Mouse (Mus musculus) limb, embryonic 13.5 days (tissue): ENCODE results near the gene Sema6d. TPM values are rescaled to one million over a fixed set of nuclear protein-coding genes. Genes with fewer than 3 reads are reported as not detected.

Experiments
- ATAC-seq: fragments of 200-750 bp; cut with Nextera tagmentation; 2 replicates; pipeline ENCODE4 v1.8.0; 2017; ENCODE audit warnings: low read depth, moderate number of reproducible peaks, moderate TSS enrichment; ENCODE audit not compliant: low FRiP score
- H3K27ac ChIP-seq: fragments of 300-500 bp; sonication (generic); 2 replicates; pipeline ENCODE4 v1.5.1; 2015; ENCODE audit warnings: inconsistent platforms, mild to moderate bottlenecking, moderate library complexity
- H3K27me3 ChIP-seq: fragments of 300-500 bp; sonication (generic); 2 replicates; pipeline ENCODE4 v1.6.1; 2015; ENCODE audit warnings: mild to moderate bottlenecking, inconsistent platforms
- H3K36me3 ChIP-seq: fragments of 300-500 bp; sonication (generic); 2 replicates; pipeline ENCODE4 v1.6.1; 2015; ENCODE audit warnings: inconsistent platforms, mild to moderate bottlenecking, moderate library complexity
- H3K4me1 ChIP-seq: fragments of 300-500 bp; sonication (generic); 2 replicates; pipeline ENCODE4 v1.6.1; 2015; ENCODE audit warnings: inconsistent platforms
- H3K4me2 ChIP-seq: fragments of 300-500 bp; sonication (generic); replicated peaks from 2 replicates; pipeline ENCODE4 v1.6.1; 2015; ENCODE audit warnings: inconsistent platforms, mild to moderate bottlenecking, moderate library complexity
- H3K4me3 ChIP-seq: fragments of 300-500 bp; sonication (generic); 2 replicates; pipeline ENCODE4 v1.5.1; 2015; ENCODE audit warnings: moderate library complexity, mild to moderate bottlenecking, inconsistent platforms
- H3K9ac ChIP-seq: fragments of 300-500 bp; sonication (generic); 2 replicates; pipeline ENCODE4 v1.6.1; 2015; ENCODE audit warnings: mild to moderate bottlenecking, inconsistent platforms
- H3K9me3 ChIP-seq: fragments of 300-500 bp; sonication (generic); 2 replicates; pipeline ENCODE4 v1.6.1; 2016; ENCODE audit warnings: inconsistent platforms
- WGBS: fragments of 180-500 bp; shearing (Covaris S2); methylation state at CpG from one replicate; pipeline ENCODE4 v1.1.7; 2015; 5-methylcytosine and 5-hydroxymethylcytosine counted together
- polyA plus RNA-seq: library from polyadenylated mRNA; unstranded; fragments of >200 nt; fragmentation: Nextera tagmentation; extraction: Ambion mirVana; gene quantifications from 2 replicates; pipeline ENCODE4 v1.2.1, GENCODE M21; 2015

The Sema6d gene
- polyA plus RNA-seq, 1 experiment from 2014 or later: 9.4 TPM

DNA sequence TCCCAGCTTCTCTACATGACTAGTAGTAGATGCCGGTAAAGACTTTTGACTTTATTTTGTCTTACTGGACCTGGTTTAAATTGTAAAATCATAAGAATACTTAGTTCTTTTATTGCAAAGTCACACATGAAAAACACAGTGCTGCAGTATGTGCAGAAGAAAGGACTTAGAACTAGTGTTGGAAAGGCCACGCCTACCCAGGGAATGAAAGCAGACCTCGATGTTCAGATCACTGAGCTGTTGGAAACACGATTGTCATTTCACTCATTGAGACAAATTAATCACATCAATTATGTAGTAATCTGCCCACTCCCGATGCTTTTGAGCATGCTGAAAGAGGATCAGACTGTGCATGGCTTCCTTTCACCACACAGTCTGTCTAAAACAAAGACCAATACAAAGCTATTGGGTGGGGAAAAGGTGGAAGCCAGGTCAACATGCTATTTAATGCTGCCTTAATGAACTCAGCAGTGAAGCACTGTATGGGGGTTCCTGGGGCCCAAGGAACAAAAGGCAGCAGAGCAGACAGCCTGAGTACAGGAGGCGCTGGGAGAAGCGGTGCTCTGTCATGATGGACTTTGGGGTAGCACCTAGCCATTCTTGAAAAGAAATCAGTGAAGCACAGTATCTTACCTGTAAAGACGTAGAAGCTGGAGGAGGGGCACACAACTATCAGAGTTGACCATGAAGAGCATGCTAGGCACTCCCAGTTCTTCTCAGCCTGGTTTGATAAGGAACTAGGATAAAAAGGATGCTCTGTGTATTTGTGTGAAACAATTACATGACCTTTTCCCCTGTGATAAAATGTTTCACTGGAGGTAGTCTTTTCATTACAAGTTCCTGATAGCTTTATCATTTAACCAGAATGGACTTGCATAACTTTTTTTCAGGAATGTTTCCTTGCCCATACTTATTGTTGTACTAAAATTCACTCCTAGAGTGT lies 375.5 kb downstream of the Sema6d start:
- H3K27ac ChIP-seq: no peak overlapping the region
- no peaks in the 10 kb centered on the region for H3K36me3 ChIP-seq
- H3K9me3 ChIP-seq: no peaks in the 10 kb centered on the region
- H3K4me2 ChIP-seq: no peak overlapping the region
- no peaks in the 10 kb centered on the region for H3K27me3 ChIP-seq
- H3K4me3 ChIP-seq: no peak overlapping the region
- ATAC-seq: no peak
- H3K4me1 ChIP-seq: peaks cover 14% of the 10 kb centered on the region
- no peak overlapping the region for H3K9ac ChIP-seq
- 83% methylated on average over 8 of the region's 8 CpGs for WGBS

DNA sequence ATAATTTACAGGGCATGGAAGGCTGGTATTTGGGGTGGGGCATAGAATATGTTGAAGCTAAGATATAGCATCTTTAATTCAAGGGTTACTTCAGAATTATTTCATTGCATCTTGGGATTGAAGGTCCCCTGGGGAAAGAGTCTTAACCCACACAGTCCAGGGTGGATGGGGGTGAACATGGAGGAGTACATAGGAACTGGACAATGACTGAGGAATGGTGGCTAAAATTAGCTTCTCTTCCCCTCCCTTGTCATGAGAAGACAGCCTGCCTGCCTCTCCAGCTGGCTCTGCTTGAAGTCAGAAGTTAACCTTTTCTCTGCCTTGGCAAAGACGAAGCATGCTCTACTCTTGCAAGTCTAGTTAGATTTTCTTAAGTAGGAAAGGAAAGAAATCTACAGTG lies 377.7 kb downstream of the Sema6d start:
- Histone ChIP-seq H3K4me2 (no peak overlapping the region), H3K27me3 (no peaks in the 10 kb centered on the region), H3K36me3 (no peaks in the 10 kb centered on the region), H3K4me3 (no peak overlapping the region), H3K9ac (no peak overlapping the region), H3K4me1 (no peaks in the 10 kb centered on the region), H3K27ac (no peak overlapping the region), H3K9me3 (no peaks in the 10 kb centered on the region)
- ATAC-seq: no peak
- 65% methylated on average over 1 of the region's 1 CpGs for WGBS

DNA sequence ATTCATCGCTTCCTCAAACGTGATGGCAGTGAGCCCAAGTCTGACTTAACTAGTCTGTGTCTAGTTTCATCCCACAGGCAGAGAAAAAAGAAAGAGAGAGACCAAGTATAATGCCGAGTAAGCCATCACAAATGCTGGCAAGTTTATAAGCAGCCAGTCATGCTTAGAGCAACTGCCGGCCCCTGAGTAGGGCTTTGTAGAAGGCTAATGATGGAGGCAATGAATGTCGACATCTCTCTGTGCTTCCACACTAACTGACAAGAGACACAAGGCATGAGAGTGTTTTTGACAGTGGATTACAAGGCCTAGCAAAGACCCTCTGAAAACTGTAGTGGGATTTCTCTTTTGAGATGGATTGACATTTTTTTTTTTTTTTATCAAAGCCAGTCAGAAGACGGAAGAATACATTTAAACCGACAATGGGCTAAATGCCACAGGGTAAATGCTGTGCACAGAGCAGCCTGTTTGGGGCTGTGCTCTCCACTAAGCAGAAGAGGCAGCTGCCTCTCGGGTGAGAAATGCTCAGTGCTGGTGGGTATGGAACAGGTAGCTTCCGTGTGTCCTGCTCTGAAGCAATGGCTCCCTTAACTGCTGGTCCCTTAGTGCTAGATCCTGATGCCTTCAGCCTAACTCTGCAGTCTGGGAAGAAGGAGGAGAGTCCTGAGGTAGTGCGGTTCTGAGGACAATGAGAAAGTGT lies 380.7 kb downstream of the Sema6d start:
- H3K36me3 ChIP-seq: no peaks in the 10 kb centered on the region
- no peaks in the 10 kb centered on the region for H3K9me3 ChIP-seq
- no peaks in the 10 kb centered on the region for H3K27me3 ChIP-seq
- no peak overlapping the region for H3K27ac ChIP-seq
- H3K4me3 ChIP-seq: no peak overlapping the region
- H3K9ac ChIP-seq: no peak overlapping the region
- 79% methylated on average over 10 of the region's 10 CpGs for WGBS
- no peak for ATAC-seq
- no peaks in the 10 kb centered on the region for H3K4me1 ChIP-seq
- H3K4me2 ChIP-seq: no peak overlapping the region

DNA sequence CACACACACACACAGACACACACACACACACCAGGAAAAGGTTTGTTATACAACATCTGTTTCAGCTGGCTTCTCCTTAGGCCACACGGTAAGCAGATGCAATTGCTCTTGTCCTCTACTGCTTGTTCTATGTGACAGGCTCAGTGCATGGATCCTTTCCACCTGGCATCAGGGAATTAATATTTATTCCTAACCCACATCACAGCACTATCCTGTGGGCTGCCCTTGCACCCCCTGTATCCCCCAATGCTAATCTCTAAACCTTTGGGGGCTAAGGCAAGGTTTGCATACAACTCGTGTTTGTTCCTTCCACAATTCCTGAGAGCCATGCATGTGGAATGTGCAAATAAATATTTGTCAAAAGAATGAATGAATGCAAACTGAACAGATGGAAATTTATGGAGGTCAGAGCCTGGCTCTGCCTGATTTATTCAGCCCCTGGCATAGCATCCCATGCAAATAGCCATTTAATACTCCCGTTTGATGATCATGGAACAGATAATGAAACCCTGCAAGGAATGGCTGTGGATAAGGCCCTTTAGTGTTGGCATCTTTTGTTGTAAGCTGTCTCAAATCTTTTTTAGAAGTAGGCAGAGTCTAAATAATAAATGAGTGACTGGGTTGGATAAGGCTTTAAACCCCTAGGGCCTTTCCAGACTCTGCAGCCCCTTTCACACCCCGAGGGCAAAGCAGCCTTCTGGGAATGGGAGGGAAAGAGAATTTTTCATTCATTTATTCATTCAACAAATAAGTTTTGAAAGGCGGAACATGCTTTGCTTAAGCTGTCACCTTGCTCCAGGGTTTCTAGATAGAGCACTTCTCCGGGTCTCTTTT lies 383.1 kb downstream of the Sema6d start:
- H3K27ac ChIP-seq: no peak overlapping the region
- H3K9ac ChIP-seq: no peak overlapping the region
- no peaks in the 10 kb centered on the region for H3K4me1 ChIP-seq
- H3K36me3 ChIP-seq: no peaks in the 10 kb centered on the region
- ATAC-seq: no peak; the same call in 1 of the 2 replicates
- H3K4me3 ChIP-seq: no peak overlapping the region
- no peaks in the 10 kb centered on the region for H3K9me3 ChIP-seq
- WGBS: 75% methylated on average over 6 of the region's 6 CpGs
- no peak overlapping the region for H3K4me2 ChIP-seq
- H3K27me3 ChIP-seq: no peaks in the 10 kb centered on the region

DNA sequence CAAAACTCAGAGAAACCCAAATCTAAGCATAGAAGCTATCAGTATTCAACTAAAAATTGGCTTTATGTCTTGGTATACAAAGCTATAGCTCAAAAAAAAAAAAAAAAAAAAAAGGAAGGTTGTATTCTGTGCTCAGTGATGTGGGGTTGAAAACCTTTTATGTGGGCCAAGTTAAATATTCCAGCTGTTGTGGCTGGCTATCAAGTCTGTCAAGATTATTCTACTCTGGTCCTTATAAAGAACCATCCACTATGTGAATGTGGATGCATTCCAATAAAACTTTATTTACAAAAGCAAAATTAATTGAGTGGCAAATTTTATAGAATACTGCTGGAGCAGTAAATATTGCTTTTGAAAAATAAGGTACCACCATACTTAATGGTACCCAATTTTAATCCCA lies 388.1 kb downstream of the Sema6d start:
- ATAC-seq: no peak
- Histone ChIP-seq H3K27ac (no peak overlapping the region), H3K27me3 (no peaks in the 10 kb centered on the region)

DNA sequence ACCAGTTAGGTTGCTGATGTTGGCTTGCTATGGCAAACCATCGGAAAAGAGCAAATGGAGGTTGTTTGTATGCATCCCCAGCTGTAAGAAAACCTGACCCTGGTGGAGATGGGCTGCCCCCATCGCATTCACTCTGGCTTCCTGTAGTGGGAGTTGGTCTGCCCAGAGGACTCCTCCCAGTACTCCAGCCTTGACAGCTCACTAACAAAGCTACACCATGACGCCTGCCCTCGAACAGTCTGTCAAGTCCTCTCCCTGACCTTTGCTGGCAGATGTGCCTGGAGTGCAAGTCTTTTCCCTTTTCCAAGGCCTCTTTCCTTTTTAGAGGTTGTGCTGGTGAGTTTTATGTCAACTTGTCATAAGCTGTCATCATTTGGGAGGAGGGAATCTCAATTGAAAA lies 388.8 kb downstream of the Sema6d start:
- no peak overlapping the region for H3K27ac ChIP-seq
- ATAC-seq: no peak
- 81% methylated on average over 4 of the region's 4 CpGs for WGBS

More for the DNA sequence above, 388.1 kb downstream of the Sema6d start:
- no peaks in the 10 kb centered on the region for H3K9me3 ChIP-seq
- no peak overlapping the region for H3K4me3 ChIP-seq
- no peak overlapping the region for H3K4me2 ChIP-seq
- no peaks in the 10 kb centered on the region for H3K36me3 ChIP-seq
- no peak overlapping the region for H3K9ac ChIP-seq
- H3K4me1 ChIP-seq: no peaks in the 10 kb centered on the region

DNA sequence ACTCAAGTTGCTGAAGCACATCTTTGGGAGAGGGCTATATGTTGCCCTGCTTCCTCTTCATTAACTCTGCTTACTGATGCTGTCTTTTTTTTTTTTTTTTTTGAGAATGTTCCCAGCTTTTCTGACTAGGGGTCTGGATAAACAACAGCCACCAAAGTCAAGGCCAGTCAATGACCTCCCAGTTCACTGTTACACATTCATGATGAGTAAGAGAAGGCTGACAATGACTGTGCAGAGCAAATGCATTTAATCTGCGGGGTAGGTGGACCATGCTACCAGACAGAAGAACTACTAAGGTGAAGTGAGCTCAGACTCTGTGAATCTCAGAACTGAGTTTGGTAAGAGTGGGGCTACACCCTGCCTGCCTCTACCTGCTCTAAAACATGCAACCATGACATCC lies 396.0 kb downstream of the Sema6d start:
- no peaks in the 10 kb centered on the region for H3K4me1 ChIP-seq
- H3K4me2 ChIP-seq: no peak overlapping the region
- H3K27ac ChIP-seq: no peak overlapping the region
- H3K36me3 ChIP-seq: no peaks in the 10 kb centered on the region
- H3K4me3 ChIP-seq: no peak overlapping the region
- WGBS: 80% methylated on average over 1 of the region's 1 CpGs
- no peak for ATAC-seq
- H3K9ac ChIP-seq: no peak overlapping the region
- no peaks in the 10 kb centered on the region for H3K27me3 ChIP-seq
- no peaks in the 10 kb centered on the region for H3K9me3 ChIP-seq

More for the DNA sequence above, 388.8 kb downstream of the Sema6d start:
- Histone ChIP-seq H3K4me2 (no peak overlapping the region), H3K9ac (no peak overlapping the region), H3K4me1 (no peaks in the 10 kb centered on the region), H3K4me3 (no peak overlapping the region), H3K36me3 (no peaks in the 10 kb centered on the region), H3K27me3 (no peaks in the 10 kb centered on the region), H3K9me3 (no peaks in the 10 kb centered on the region)

DNA sequence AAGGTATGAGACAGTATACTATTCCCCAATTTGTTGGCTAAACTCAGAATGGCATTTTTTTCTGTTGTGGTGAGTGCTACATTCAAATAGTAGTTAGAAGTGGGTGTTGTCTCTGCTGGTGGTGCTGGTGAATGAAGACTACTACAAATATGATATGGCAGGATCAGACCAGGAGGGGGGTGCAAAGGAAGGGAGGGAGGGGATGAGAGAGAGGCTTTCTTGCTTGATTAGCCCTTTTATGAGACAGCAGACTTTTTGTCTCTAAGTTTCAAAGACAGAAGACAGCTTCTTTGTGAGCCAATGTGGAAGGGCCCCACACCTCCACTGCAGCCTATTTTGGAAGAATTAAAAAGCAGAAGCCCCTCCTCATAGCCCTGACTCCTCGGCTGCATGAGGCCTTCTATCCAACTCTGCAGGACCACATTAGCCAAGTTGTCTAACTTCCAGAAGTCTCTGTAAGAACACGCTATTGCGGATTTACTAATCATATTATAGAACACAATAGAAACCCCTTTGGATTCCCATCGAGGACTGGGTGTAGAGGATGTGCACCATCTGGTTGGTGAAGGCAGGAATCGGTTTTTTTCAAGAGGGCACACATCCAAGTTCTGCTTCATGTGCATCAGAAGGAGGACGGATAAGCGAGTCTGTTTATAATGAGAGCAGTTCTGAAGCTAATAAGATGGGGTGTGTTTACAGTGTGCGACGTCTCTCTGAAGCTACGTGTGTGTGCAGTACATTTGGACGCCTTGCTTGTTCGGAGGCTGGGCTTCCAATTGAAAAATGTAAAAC lies 400.4 kb downstream of the Sema6d start:
- no peak for ATAC-seq
- H3K9me3 ChIP-seq: no peaks in the 10 kb centered on the region
- H3K4me1 ChIP-seq: no peaks in the 10 kb centered on the region
- H3K4me2 ChIP-seq: no peak overlapping the region
- H3K27me3 ChIP-seq: no peaks in the 10 kb centered on the region
- H3K9ac ChIP-seq: no peak overlapping the region
- no peak overlapping the region for H3K4me3 ChIP-seq
- 73% methylated on average over 12 of the region's 12 CpGs for WGBS
- no peak overlapping the region for H3K27ac ChIP-seq
- H3K36me3 ChIP-seq: no peaks in the 10 kb centered on the region

DNA sequence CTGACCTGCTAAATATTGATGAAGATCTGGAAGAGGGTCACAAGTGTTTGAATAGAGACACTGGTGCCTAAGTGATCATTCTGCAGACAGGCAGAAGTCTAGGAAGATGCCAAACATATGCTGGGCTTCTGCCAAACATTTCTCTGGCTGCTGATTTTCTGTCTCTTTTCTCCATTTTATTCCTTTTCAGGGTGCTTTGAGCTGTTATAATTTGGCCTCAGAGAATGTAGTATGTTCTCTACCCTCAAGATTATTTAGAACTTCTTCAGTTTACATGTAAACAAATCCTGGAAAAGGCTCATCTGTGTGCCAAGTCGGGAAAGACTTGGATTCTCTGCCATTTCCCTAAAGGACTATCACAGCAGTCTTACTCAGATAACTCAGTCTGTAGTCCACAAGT lies 406.0 kb downstream of the Sema6d start:
- Histone ChIP-seq H3K4me3 (no peak overlapping the region), H3K27ac (no peak overlapping the region), H3K9me3 (no peaks in the 10 kb centered on the region), H3K4me1 (no peaks in the 10 kb centered on the region), H3K9ac (no peak overlapping the region), H3K36me3 (no peaks in the 10 kb centered on the region), H3K27me3 (no peaks in the 10 kb centered on the region), H3K4me2 (no peak overlapping the region)
- no peak for ATAC-seq
- WGBS: 80% methylated on average over 1 of the region's 1 CpGs

DNA sequence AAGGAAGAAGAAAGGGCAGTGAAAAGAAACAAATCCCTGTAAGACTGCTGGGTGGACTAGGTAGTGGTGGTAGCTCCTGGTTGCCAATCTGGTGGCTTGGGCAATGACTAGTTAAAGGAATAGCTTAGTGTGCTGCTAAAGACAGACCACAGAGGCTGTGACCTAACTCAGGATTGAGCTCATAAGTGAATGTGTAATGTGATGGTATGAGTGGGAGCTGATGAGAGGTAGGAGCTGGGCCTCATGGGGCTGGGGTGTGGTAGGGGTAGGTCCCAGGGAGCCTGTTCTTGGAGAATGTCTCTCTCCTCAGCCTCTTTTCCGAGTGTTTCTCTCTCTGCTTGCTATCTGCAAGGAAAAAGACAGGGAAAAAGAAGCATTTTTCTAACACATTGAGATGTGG lies 409.9 kb downstream of the Sema6d start:
- no peak overlapping the region for H3K4me3 ChIP-seq
- H3K4me2 ChIP-seq: no peak overlapping the region
- no peaks in the 10 kb centered on the region for H3K4me1 ChIP-seq
- H3K27me3 ChIP-seq: no peaks in the 10 kb centered on the region
- no peak overlapping the region for H3K9ac ChIP-seq
- no peak overlapping the region for H3K27ac ChIP-seq
- WGBS: 50% methylated on average over 1 of the region's 1 CpGs
- H3K36me3 ChIP-seq: no peaks in the 10 kb centered on the region
- no peak for ATAC-seq
- no peaks in the 10 kb centered on the region for H3K9me3 ChIP-seq

DNA sequence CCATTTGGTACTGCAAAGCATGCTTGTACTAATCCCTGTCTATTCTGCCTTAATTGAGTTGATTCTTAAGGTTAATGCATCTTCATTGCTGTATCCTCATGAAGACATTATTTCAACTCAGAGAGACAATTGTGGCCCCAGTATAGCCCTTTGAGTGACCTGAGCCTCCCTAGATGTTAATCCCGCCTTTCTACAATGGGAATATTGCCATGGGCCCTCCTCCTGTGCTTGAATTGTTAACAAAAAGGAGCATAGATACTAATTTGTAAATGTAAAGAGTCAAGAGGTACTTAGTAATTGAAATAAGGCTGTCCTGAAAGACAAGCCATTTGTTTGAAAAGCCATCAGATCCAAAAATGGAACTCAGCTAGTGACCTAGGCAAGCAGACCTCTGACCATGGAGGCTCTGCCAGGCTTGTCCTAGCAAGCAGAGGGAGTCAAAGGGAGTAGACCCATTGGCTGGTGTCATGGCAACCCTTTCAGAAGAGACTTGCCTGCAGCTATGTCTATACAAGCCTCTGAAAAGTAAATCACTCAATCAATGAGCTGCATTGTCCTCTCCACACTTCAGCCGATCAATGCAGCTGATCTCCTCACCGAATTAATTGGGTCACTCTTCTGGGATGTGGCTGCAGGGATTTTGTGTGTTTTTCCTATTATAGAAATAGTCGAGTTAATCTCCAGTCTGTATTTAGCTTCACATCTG lies 416.2 kb downstream of the Sema6d start:
- Histone ChIP-seq H3K36me3 (no peaks in the 10 kb centered on the region), H3K27me3 (no peaks in the 10 kb centered on the region), H3K4me3 (no peak overlapping the region), H3K4me2 (no peak overlapping the region), H3K27ac (no peak overlapping the region), H3K9me3 (no peaks in the 10 kb centered on the region), H3K4me1 (no peaks in the 10 kb centered on the region), H3K9ac (no peak overlapping the region)
- WGBS: 82% methylated on average over 4 of the region's 4 CpGs
- no peak for ATAC-seq
